In genomic region chr1:78781899-78782298, GRCm38 (mm10) we compare ENCODE assay signal across 9 mouse cellular contexts. TPM values are rescaled to one million over a fixed set of nuclear protein-coding genes. Genes with fewer than 3 reads are reported as not detected.
DNase-seq lines count a peak whose midpoint lies in the region; ATAC-seq and TF ChIP-seq lines count a peak whose summit lies in the region.
"Had no signal": no experiment of that assay in that cellular context is flagged by ENCODE, and none has a peak within 500 bp of the region (broad histone marks: within the 10 kb centered on the region; RNA-seq: fewer than 3 reads in every experiment).

No protein-coding gene starts in this region.

- peak; percentile 43 for DNase-seq in hindbrain, embryonic 11.5 days (ENCODE audit: low spot score)
- DNase-seq in hindbrain, embryonic 10.5 days (ENCODE audit: low spot score) = no peak
- peak; percentile 42 for DNase-seq in adrenal gland, adult 2 months
- peak; percentile 93 for DNase-seq in limb, embryonic 14.5 days (ENCODE audit: low spot score)
- no peak for DNase-seq in spleen, postnatal 10 days (ENCODE audit: low spot score in 2 of 2)
- no peak for DNase-seq in spleen, postnatal 4 days (ENCODE audit: low spot score in 2 of 2)
- DNase-seq in spleen, postnatal 14 days (ENCODE audit: low spot score in 2 of 2) = no peak

- 76% methylated on average over 5 of the region's 5 CpGs for WGBS in hindbrain, embryonic 11.5 days
- 82% methylated on average over 5 of the region's 5 CpGs for WGBS in hindbrain, embryonic 10.5 days
- WGBS in forebrain, embryonic 16.5 days = 42% methylated on average over 5 of the region's 5 CpGs
- 22% methylated on average over 5 of the region's 5 CpGs for WGBS in limb, embryonic 14.5 days

- H3K4me2 ChIP-seq in hindbrain, embryonic 11.5 days (replicated peaks; ENCODE audit: low read depth, low read length) = no peak overlapping the region
- no peak overlapping the region for H3K4me2 ChIP-seq in forebrain, embryonic 16.5 days (ENCODE audit: low read length)
- H3K4me2 ChIP-seq in limb, embryonic 14.5 days (replicated peaks; ENCODE audit: low read depth, low read length, severe bottlenecking) = no peak overlapping the region
- H3K4me2 ChIP-seq: heart, embryonic 13.5 days had no signal

- no peak overlapping the region for H3K27ac ChIP-seq in hindbrain, embryonic 11.5 days (ENCODE audit: low read depth, low read length)
- no peak overlapping the region for H3K27ac ChIP-seq in hindbrain, embryonic 10.5 days
- no peak overlapping the region for H3K27ac ChIP-seq in forebrain, embryonic 16.5 days (ENCODE audit: low read length)
- H3K27ac ChIP-seq in limb, embryonic 14.5 days (replicated peaks; ENCODE audit: low read depth, low read length) = no peak overlapping the region
- H3K27ac ChIP-seq: heart, embryonic 13.5 days had no signal

- no peaks in the 10 kb centered on the region for H3K27me3 ChIP-seq in hindbrain, embryonic 11.5 days (ENCODE audit: control insufficient read depth, insufficient read depth, low read length)
- H3K27me3 ChIP-seq in hindbrain, embryonic 10.5 days (ENCODE audit: insufficient read depth, poor library complexity, severe bottlenecking) = no peaks in the 10 kb centered on the region
- no peaks in the 10 kb centered on the region for H3K27me3 ChIP-seq in forebrain, embryonic 16.5 days (replicated peaks; ENCODE audit: control insufficient read depth, insufficient read depth, low read length)
- no peaks in the 10 kb centered on the region for H3K27me3 ChIP-seq in limb, embryonic 14.5 days (ENCODE audit: control insufficient read depth, insufficient read depth, low read length)
- H3K27me3 ChIP-seq: heart, embryonic 13.5 days had no signal

- H3K9me3 ChIP-seq in hindbrain, embryonic 11.5 days (ENCODE audit: control insufficient read depth, low read length) = no peaks in the 10 kb centered on the region
- H3K9me3 ChIP-seq in hindbrain, embryonic 10.5 days = no peaks in the 10 kb centered on the region
- no peaks in the 10 kb centered on the region for H3K9me3 ChIP-seq in forebrain, embryonic 16.5 days (ENCODE audit: control insufficient read depth, low read length)
- no peaks in the 10 kb centered on the region for H3K9me3 ChIP-seq in limb, embryonic 14.5 days (ENCODE audit: control insufficient read depth, low read length)
- H3K9me3 ChIP-seq: heart, embryonic 13.5 days had no signal

- no peak for ATAC-seq in hindbrain, embryonic 11.5 days (ENCODE audit: low FRiP score)
- peak; percentile 64 for ATAC-seq in forebrain, embryonic 16.5 days
- peak; percentile 86 for ATAC-seq in limb, embryonic 14.5 days (ENCODE audit: low FRiP score, low read depth)

- no peak overlapping the region for H3K9ac ChIP-seq in hindbrain, embryonic 11.5 days (ENCODE audit: low read depth, low read length)
- no peak overlapping the region for H3K9ac ChIP-seq in forebrain, embryonic 16.5 days (replicated peaks; ENCODE audit: low read depth, low read length)
- no peak overlapping the region for H3K9ac ChIP-seq in limb, embryonic 14.5 days (ENCODE audit: low read depth, low read length, severe bottlenecking)
- H3K9ac ChIP-seq: heart, embryonic 13.5 days had no signal

- H3K4me3 ChIP-seq in hindbrain, embryonic 11.5 days (ENCODE audit: low read depth, low read length) = no peak overlapping the region
- no peak overlapping the region for H3K4me3 ChIP-seq in hindbrain, embryonic 10.5 days
- no peak overlapping the region for H3K4me3 ChIP-seq in forebrain, embryonic 16.5 days (replicated peaks; ENCODE audit: low read length)
- H3K4me3 ChIP-seq in limb, embryonic 14.5 days (replicated peaks; ENCODE audit: low read length) = no peak overlapping the region
- H3K4me3 ChIP-seq: heart, embryonic 13.5 days had no signal

- no peaks in the 10 kb centered on the region for H3K36me3 ChIP-seq in hindbrain, embryonic 11.5 days (ENCODE audit: control insufficient read depth, insufficient read depth, low read length)
- no peaks in the 10 kb centered on the region for H3K36me3 ChIP-seq in hindbrain, embryonic 10.5 days
- H3K36me3 ChIP-seq in forebrain, embryonic 16.5 days (ENCODE audit: control insufficient read depth, insufficient read depth) = no peaks in the 10 kb centered on the region
- no peaks in the 10 kb centered on the region for H3K36me3 ChIP-seq in limb, embryonic 14.5 days (ENCODE audit: control insufficient read depth, insufficient read depth, low read length)
- H3K36me3 ChIP-seq: heart, embryonic 13.5 days had no signal

- no peaks in the 10 kb centered on the region for H3K4me1 ChIP-seq in hindbrain, embryonic 11.5 days (replicated peaks; ENCODE audit: control insufficient read depth, insufficient read depth, low read length)
- no peaks in the 10 kb centered on the region for H3K4me1 ChIP-seq in hindbrain, embryonic 10.5 days (replicated peaks)
- no peaks in the 10 kb centered on the region for H3K4me1 ChIP-seq in forebrain, embryonic 16.5 days (replicated peaks; ENCODE audit: control insufficient read depth, insufficient read depth, low read length)
- H3K4me1 ChIP-seq in limb, embryonic 14.5 days (ENCODE audit: control insufficient read depth, insufficient read depth, low read length) = peaks cover 5% of the 10 kb centered on the region; the same call in 1 of the 2 replicates

- no peak for TF ChIP-seq POLR2A in limb, embryonic 14.5 days (IDR thresholded peaks at IDR 0.05; ENCODE audit: borderline replicate concordance, extremely low read depth, insufficient read depth, insufficient read length)

RNA-seq across cellular contexts. Expression of gene Kcne4, which starts 34.7 kb away (rescaled TPM):
- 0.74 and 1.3 TPM in 2 replicates for polyA plus RNA-seq in hindbrain, embryonic 11.5 days (2014; fragmentation: Nextera tagmentation; extraction: Ambion mirVana)
- polyA plus RNA-seq in hindbrain, embryonic 10.5 days (2016; fragmentation: Nextera tagmentation; extraction: Ambion mirVana) = 0.12 and 1.2 TPM in 2 replicates
- total RNA-seq in adrenal gland, adult 2 months (2021) = 1 to 10 TPM; 3.2 to 8.2 TPM
- 0.98 TPM in 2 replicates for polyA plus RNA-seq in adrenal gland, adult 2 months (2012; rRNA removed)
- 1.1 and 2.1 TPM in 2 replicates for polyA plus RNA-seq in forebrain, embryonic 16.5 days (2015; fragmentation: Nextera tagmentation; extraction: Ambion mirVana)
- polyA plus RNA-seq in limb, embryonic 14.5 days (2012; rRNA removed) = 9.0 TPM in 2 replicates
- 18.3 and 21.2 TPM in 2 replicates for polyA plus RNA-seq in limb, embryonic 14.5 days (2014; fragmentation: Nextera tagmentation; extraction: Ambion mirVana)

Comparison
In these comparisons a context has a peak if more than half of its experiments do, and no peak if none do; other contexts are left out.
1. DNase-seq: peak in hindbrain, embryonic 11.5 days (single experiment), adrenal gland, adult 2 months (single experiment) and limb, embryonic 14.5 days (single experiment); none in hindbrain, embryonic 10.5 days (single experiment), spleen, postnatal 10 days (0 of 2), spleen, postnatal 4 days (0 of 2) and spleen, postnatal 14 days (0 of 2).